Mouse (Mus musculus): ENCODE results near the gene Shc2.

GRCm38 (mm10) chr10:79574796-79575195, 62.9 kb downstream of the Shc2 start:
- TF ChIP-seq CTCF (IDR thresholded peaks at IDR 0.05; ENCODE audit: extremely low read depth, insufficient read length, insufficient replicate concordance, low read depth, low read length) (no peak), POLR2A (IDR thresholded peaks at IDR 0.05; ENCODE audit: low read depth, low read length) (no peak)
